Mouse (Mus musculus): Measurements from ENCODE around the gene Ak9.
A peak's percentile ranks its signal among the peaks of the same experiment; 100 is the strongest.

The Ak9 gene

DNA sequence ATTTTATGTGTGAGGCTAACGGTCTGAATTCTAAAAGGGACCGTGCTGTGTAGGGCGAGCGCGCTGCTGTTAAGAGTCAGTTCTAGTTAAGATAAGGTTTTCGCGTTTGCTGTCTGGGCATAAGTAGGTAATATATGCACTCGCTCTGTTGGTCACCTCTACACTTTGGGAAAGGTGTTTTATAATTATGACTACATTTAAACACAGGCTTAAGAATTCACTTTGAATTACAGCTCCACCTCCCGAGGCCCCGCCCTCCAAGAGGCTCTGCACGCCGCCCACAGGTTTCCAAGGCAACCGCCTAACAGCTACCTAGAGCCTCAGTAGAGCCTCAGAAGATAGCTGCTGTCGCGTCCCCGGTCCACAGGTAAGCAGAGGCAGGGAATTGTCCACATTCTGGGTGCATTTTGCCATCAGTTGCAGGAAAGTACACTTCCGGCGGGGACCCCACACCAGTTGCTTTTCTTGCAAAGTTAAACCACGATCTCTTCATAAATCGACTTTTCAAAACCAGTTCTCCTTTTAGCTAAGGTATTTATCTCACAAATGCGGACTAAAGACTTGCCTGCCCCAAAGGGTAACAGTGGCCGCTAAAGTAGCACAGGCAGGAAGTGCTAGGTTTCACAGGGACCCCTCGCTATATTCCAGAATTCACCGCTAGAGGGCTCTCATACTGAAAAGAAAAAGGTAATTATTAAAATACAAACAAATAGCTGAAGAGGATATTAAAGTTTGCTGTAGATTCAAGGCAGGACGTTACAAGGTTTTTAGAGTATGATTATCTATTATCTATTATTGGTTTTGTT, at the start of gene Ak9:
Ak9 (plus strand) TSS at position 342 of the 806 bp plus-strand sequence.
- Histone ChIP-seq H3K36me3 (ENCODE audit: control insufficient read depth, insufficient read depth, low read length, poor library complexity, severe bottlenecking) (no peaks in the 10 kb centered on the region), H3K27me3 (ENCODE audit: control insufficient read depth, insufficient read depth, low read length, poor library complexity, severe bottlenecking) (no peaks in the 10 kb centered on the region)
- DNase-seq (ENCODE audit: low read depth, low spot score), result peak; percentile 94

DNA sequence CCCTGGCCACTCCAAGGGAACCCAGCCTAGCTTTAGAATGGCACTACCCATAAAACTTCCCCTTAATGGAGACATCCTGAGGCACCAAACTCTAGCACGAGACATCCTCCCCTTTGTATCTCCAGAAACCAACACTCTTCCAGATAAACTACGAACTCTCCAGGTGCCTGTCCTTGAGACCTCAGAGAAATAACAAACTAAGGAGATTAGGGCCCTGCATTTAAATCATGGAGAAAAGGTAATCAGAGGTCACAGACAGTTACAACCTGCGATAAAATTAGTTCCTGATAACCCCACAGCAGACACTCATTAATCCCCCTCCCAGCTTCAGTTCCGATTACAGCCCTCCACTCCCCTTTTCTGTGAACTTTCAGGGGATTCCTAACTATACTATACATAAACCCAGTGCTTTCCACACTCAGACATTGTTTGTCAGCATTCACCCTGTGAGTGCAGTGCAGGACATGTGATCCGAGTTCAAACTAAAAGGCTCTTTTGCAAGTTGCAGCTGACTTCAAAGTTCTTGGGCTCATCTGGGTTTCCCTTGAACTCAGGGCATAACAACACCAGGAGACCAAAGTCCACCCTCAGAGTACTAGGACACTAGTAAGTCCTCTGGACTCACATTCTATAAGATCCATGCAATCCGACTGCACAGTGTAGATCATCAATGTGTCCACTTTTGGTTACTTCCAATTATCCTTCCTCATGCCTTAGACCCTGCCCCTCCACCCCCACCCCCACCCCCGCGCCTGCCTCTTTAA, 43.4 kb upstream of the Ak9 start:
- Histone ChIP-seq H3K36me3 (ENCODE audit: control insufficient read depth, insufficient read depth, low read length, poor library complexity, severe bottlenecking) (peaks cover 14% of the 10 kb centered on the region), H3K27me3 (ENCODE audit: control insufficient read depth, insufficient read depth, low read length, poor library complexity, severe bottlenecking) (no peaks in the 10 kb centered on the region)
- DNase-seq (ENCODE audit: low read depth, low spot score), result no peak

DNA sequence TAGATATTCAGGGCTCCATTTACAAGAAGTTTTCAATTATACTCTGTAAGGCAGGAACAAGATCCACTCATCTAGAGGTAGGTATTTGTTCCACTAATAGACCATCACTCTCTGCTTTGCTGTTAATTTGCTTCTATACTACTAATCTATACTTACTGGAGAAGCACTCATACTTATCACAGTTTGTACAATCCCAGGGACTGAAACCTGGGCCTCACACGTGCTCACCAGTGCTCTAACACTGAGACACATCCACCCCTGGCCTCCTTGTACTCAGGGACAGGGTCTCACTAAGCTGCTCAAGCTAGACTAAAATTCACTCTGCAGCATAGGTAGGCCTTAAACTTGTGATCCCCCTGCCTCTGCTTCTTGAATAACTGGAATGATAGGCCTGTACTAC, 42.6 kb upstream of the Ak9 start:
- no peak for DNase-seq (ENCODE audit: low read depth, low spot score)
- no peaks in the 10 kb centered on the region for H3K27me3 ChIP-seq (ENCODE audit: control insufficient read depth, insufficient read depth, low read length, poor library complexity, severe bottlenecking)
- peaks cover 13% of the 10 kb centered on the region for H3K36me3 ChIP-seq (ENCODE audit: control insufficient read depth, insufficient read depth, low read length, poor library complexity, severe bottlenecking)

DNA sequence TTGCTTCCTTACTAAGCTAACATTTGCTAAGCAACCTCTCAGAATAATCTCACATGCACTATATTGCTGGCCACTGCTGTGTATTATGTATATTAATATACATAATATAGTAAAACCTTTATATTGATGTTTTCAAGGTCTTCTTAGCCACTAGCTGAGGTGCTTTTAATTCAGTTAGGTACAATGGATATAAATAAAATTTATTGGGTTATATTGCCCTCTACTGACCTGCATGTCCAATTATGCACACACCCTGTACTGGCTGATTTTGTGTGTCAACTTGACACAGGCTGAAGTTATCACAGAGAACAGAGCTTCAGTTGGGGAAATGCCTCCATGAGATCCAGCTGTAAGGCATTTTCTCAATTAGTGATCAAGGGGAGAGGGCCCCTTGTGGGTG, 41.9 kb upstream of the Ak9 start:
- DNase-seq (ENCODE audit: low read depth, low spot score), result no peak
- H3K36me3 ChIP-seq (ENCODE audit: control insufficient read depth, insufficient read depth, low read length, poor library complexity, severe bottlenecking), result peaks cover 14% of the 10 kb centered on the region
- no peaks in the 10 kb centered on the region for H3K27me3 ChIP-seq (ENCODE audit: control insufficient read depth, insufficient read depth, low read length, poor library complexity, severe bottlenecking)

DNA sequence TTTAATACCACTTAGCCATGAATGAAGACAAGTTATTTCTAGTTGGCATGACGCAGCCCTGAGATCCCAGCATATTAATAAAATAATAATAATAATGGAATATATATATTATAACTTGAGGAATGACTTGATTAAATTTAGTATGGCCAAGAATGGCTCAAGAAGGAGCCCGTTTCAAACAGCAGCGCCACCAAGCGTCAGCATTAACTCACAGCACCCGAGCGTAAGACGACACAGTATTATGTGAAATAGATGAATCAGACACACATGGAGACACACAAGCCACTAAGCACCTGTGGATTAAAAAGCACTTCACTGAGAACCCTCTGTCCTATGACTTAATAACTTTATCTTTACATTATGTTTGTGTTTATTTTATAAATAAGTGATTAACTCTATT, 31.9 kb upstream of the Ak9 start:
- Histone ChIP-seq H3K27me3 (ENCODE audit: control insufficient read depth, insufficient read depth, low read length, poor library complexity, severe bottlenecking) (no peaks in the 10 kb centered on the region; the same call in none of the 2 replicates), H3K36me3 (ENCODE audit: control insufficient read depth, insufficient read depth, low read length, poor library complexity, severe bottlenecking) (peaks cover 14% of the 10 kb centered on the region; the same call in 1 of the 2 replicates)
- no peak for DNase-seq (ENCODE audit: low read depth, low spot score)

DNA sequence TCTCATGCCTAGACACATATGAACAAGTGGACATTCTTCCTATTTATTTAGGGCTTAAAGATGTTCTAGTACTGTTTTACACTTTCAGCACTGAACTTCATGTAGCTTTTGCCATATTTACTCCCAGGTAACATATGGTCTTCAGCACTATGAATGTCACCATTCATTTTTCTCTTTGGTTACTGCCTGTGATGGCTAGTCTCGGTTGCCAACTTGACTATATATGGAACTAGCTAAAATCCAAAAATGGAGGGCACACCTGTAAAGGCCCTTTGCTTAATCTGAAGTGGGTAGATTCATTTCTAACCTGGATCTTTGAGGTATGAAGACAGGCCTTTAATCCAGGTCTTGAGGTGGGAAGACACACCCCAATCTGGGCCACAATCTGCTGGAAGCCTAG, 28.9 kb upstream of the Ak9 start:
- no peak for DNase-seq (ENCODE audit: low read depth, low spot score)
- peaks cover 6% of the 10 kb centered on the region; the same call in 1 of the 2 replicates for H3K36me3 ChIP-seq (ENCODE audit: control insufficient read depth, insufficient read depth, low read length, poor library complexity, severe bottlenecking)

GRCm38 (mm10) chr10:41278808-41279207, 25.0 kb upstream of the Ak9 start:
- DNase-seq (ENCODE audit: low read depth, low spot score), result no peak
- Histone ChIP-seq H3K36me3 (ENCODE audit: control insufficient read depth, insufficient read depth, low read length, poor library complexity, severe bottlenecking) (peaks cover 6% of the 10 kb centered on the region; the same call in 1 of the 2 replicates), H3K27me3 (ENCODE audit: control insufficient read depth, insufficient read depth, low read length, poor library complexity, severe bottlenecking) (no peaks in the 10 kb centered on the region)

More for the DNA sequence above, 28.9 kb upstream of the Ak9 start:
- H3K27me3 ChIP-seq (ENCODE audit: control insufficient read depth, insufficient read depth, low read length, poor library complexity, severe bottlenecking), result no peaks in the 10 kb centered on the region; the same call in 1 of the 2 replicates

- Histone ChIP-seq H3K27me3 (ENCODE audit: control insufficient read depth, insufficient read depth, low read length, poor library complexity, severe bottlenecking) (no peaks in the 10 kb centered on the region), H3K36me3 (ENCODE audit: control insufficient read depth, insufficient read depth, low read length, poor library complexity, severe bottlenecking) (peaks cover 6% of the 10 kb centered on the region; the same call in 1 of the 2 replicates)
- no peak for DNase-seq (ENCODE audit: low read depth, low spot score)
Measured at GRCm38 (mm10) chr10:41280177-41280576, 23.6 kb upstream of the Ak9 start.

DNA sequence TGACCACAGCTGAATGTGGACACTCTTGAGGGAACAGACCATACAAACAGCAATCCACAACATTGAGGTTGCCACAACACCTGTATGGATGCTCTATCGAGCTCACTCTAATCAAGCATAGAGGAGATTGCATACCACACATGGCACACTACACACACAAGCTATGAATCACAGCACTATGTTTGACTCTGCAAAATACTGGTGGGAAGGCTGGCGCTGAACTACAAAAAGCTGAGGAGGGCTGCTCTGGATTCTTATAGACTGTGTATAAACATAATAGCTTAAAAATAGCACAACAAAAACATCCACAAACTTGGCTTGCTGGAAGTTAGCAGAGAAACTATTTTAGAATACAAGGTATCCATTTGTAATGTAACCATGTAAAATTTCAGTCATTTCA, 23.0 kb upstream of the Ak9 start:
- no peak for DNase-seq (ENCODE audit: low read depth, low spot score)
- peaks cover 4% of the 10 kb centered on the region; the same call in 1 of the 2 replicates for H3K36me3 ChIP-seq (ENCODE audit: control insufficient read depth, insufficient read depth, low read length, poor library complexity, severe bottlenecking)
- H3K27me3 ChIP-seq (ENCODE audit: control insufficient read depth, insufficient read depth, low read length, poor library complexity, severe bottlenecking), result no peaks in the 10 kb centered on the region

DNA sequence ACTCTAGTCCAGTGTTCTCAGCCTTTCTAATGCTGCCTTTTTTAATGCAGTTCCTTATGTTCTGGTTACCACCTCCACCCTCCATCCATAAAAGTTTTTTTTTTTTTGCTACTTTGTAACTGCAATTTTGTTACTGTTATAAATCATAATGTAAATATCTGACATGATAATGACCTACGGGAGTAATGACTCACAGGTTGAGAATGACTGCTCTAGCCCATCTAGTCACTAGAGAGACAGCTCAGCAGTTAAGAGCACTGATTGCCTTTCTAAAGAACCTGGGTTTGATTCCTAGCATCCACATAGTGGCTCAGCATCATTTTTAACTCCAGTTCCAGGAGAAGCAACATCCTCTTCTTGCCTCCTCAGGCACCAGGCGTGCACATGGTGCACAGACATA, 21.7 kb upstream of the Ak9 start:
- no peak for DNase-seq (ENCODE audit: low read depth, low spot score)
- no peaks in the 10 kb centered on the region for H3K27me3 ChIP-seq (ENCODE audit: control insufficient read depth, insufficient read depth, low read length, poor library complexity, severe bottlenecking)
- peaks cover 4% of the 10 kb centered on the region; the same call in 1 of the 2 replicates for H3K36me3 ChIP-seq (ENCODE audit: control insufficient read depth, insufficient read depth, low read length, poor library complexity, severe bottlenecking)

- Histone ChIP-seq H3K27me3 (ENCODE audit: control insufficient read depth, insufficient read depth, low read length, poor library complexity, severe bottlenecking) (no peaks in the 10 kb centered on the region), H3K36me3 (ENCODE audit: control insufficient read depth, insufficient read depth, low read length, poor library complexity, severe bottlenecking) (no peaks in the 10 kb centered on the region)
- DNase-seq (ENCODE audit: low read depth, low spot score), result no peak
Measured at GRCm38 (mm10) chr10:41287618-41288017, 16.2 kb upstream of the Ak9 start.

GRCm38 (mm10) chr10:41288074-41288473, 15.7 kb upstream of the Ak9 start:
- Histone ChIP-seq H3K27me3 (ENCODE audit: control insufficient read depth, insufficient read depth, low read length, poor library complexity, severe bottlenecking) (no peaks in the 10 kb centered on the region), H3K36me3 (ENCODE audit: control insufficient read depth, insufficient read depth, low read length, poor library complexity, severe bottlenecking) (no peaks in the 10 kb centered on the region)
- DNase-seq (ENCODE audit: low read depth, low spot score), result no peak

- no peaks in the 10 kb centered on the region for H3K36me3 ChIP-seq (ENCODE audit: control insufficient read depth, insufficient read depth, low read length, poor library complexity, severe bottlenecking)
- peak; percentile 85 for DNase-seq (ENCODE audit: low read depth, low spot score)
- H3K27me3 ChIP-seq (ENCODE audit: control insufficient read depth, insufficient read depth, low read length, poor library complexity, severe bottlenecking), result no peaks in the 10 kb centered on the region
Measured at GRCm38 (mm10) chr10:41288771-41289415, 14.9 kb upstream of the Ak9 start.

DNA sequence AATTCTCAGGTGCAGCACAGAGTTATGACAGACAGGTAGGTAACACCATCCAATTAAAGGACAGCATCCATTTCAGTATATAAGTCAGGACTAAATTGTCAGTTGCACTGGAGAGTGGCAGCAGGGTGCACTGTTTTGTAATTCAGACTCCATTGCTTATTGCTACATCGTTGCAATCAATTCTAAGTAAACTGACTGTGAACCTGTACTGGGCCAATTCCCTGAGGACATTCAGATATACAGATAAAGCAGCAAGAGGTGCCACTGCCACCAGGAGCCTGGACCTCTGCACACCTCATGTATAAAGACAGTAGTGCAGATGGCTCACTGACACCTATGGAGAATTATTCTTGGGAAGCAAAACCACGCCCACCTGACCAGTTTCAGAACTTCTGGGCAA, 12.8 kb upstream of the Ak9 start:
- no peaks in the 10 kb centered on the region; the same call in 1 of the 2 replicates for H3K36me3 ChIP-seq (ENCODE audit: control insufficient read depth, insufficient read depth, low read length, poor library complexity, severe bottlenecking)
- H3K27me3 ChIP-seq (ENCODE audit: control insufficient read depth, insufficient read depth, low read length, poor library complexity, severe bottlenecking), result no peaks in the 10 kb centered on the region
- DNase-seq (ENCODE audit: low read depth, low spot score), result no peak

DNA sequence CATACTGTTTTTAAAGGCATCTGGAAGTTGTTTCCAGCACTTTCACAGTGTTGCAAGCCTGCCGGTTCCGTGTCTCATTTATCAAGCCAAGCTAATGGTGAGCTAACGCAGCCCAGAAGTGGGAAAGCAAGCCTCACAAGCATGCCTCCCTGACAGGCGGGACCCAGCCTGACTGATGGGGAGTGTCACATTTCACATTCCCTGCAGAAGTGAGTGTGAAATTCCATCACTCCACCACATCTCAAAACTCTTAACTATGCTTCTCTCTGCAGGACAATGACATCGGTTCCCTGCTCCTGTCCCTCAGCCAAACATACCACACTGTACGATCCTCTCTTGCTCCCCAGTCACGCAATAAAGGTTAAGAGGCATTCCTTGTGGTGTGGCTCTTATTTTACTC, 10.8 kb upstream of the Ak9 start:
- Histone ChIP-seq H3K27me3 (ENCODE audit: control insufficient read depth, insufficient read depth, low read length, poor library complexity, severe bottlenecking) (no peaks in the 10 kb centered on the region), H3K36me3 (ENCODE audit: control insufficient read depth, insufficient read depth, low read length, poor library complexity, severe bottlenecking) (no peaks in the 10 kb centered on the region; the same call in 1 of the 2 replicates)
- no peak for DNase-seq (ENCODE audit: low read depth, low spot score)
